Mouse (Mus musculus): ENCODE measurements around the gene Myh11. TPM values are rescaled to one million over a fixed set of nuclear protein-coding genes. Genes with fewer than 3 reads are reported as not detected.

The Myh11 gene
- total RNA-seq, 2 experiments from 2014 or later = not detected

GRCm38 (mm10) chr16:14292205-14293199 is 1.3 kb upstream of the Myh11 start:
- ATAC-seq (replicated peaks; ENCODE audit: poor library complexity, severe bottlenecking) = peak; percentile 32; the same call in 1 of the 2 replicates

DNA sequence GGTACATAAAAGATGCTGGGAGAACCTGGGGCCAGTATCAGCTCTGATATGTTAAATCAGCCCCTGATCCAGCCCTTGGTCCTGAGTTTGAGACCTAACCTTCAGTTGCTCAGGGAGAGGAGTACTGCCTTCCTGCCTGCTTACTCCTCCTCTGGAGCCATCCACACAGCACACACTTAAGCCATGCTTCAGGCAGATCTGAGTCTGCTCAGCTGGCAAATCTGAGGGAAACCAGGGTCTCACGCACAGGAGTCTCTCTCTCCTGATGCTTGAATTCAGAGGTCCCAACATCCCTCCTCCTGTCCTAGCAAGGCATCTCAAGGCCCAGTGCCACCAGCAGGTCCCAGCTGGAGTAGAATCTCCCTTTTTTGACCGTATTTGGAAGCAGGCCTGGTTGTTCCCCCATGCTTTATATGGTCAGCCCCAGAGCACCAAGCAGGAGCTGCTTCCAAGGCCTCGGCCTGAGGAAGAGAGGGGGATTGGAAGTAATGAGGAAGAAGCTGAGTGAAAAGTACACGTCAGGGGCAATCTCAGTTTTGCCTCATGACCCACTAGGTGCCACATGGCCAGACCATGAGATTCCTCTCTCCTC is 18.7 kb downstream of the Myh11 start:
- no peak for ATAC-seq (replicated peaks; ENCODE audit: poor library complexity, severe bottlenecking)

- no peak for ATAC-seq (replicated peaks; ENCODE audit: poor library complexity, severe bottlenecking)
Measured at GRCm38 (mm10) chr16:14265203-14265920, 25.8 kb downstream of the Myh11 start.

- no peak for ATAC-seq (replicated peaks; ENCODE audit: poor library complexity, severe bottlenecking)
Measured at GRCm38 (mm10) chr16:14264504-14264903, 26.7 kb downstream of the Myh11 start.

- no peak for ATAC-seq (replicated peaks; ENCODE audit: poor library complexity, severe bottlenecking)
Measured at GRCm38 (mm10) chr16:14263241-14263640, 27.9 kb downstream of the Myh11 start.

GRCm38 (mm10) chr16:14262410-14262809 is 28.8 kb downstream of the Myh11 start:
- no peak for ATAC-seq (replicated peaks; ENCODE audit: poor library complexity, severe bottlenecking)

- no peak for ATAC-seq (replicated peaks; ENCODE audit: poor library complexity, severe bottlenecking)
Measured at GRCm38 (mm10) chr16:14258856-14259255, 32.3 kb downstream of the Myh11 start.

DNA sequence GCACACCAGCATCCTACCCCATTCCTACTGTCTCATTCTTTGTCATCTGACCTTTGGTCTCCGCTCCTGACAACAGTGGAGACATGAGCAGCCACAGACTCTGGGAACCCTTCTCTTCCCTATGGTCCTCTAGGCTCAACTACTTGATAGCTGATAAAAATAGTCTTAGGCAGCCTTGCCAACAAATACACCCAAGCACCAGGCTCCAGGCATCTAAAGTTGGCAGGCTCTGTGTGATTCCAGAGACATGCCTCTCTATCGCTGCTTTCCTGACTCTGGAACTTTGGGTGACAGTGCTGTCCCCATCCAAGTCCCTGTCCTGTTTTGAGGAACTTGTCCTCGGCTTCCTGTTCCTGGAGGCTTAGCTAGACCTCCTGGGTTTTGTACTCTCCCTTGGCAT is 37.6 kb downstream of the Myh11 start:
- no peak for ATAC-seq (replicated peaks; ENCODE audit: poor library complexity, severe bottlenecking)

DNA sequence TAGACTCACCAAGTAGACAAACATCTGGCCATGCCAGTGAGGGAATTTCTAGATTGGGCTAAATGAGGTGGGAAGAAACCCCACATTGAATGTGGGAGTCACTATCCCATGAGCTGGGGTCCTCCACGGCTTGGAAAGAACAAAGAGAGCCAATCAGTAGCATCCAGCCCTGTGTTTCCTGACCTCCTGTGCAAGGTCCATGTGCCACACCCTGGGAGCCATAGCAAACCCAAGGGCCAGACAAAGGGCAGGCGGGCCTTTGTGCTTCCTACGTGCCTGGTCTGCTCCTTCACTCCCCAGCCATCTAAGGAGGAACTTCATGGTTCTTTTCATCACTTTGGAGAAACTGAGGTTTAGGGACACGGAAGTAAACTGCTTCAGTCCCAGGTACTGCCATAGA is 38.3 kb downstream of the Myh11 start:
- no peak for ATAC-seq (replicated peaks; ENCODE audit: poor library complexity, severe bottlenecking)

DNA sequence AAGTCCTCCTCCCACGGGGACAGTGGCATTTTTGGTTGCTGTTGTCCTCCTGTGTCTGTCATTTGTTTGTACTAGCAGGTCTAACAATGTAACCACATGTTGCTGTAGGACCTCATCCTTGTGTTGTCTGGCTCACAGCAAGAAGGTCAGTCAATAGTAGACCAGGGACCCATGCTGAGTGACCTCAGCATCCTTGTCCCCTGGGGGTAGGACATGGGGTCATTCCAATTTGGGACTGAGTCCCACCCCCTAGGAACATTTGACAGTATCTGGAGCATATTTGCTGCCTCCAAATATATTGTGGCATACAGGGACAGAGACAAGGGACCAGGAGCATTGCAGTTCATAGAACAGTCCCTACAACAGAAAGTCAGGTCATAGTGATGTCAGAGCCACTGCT is 41.3 kb downstream of the Myh11 start:
- no peak for ATAC-seq (replicated peaks; ENCODE audit: poor library complexity, severe bottlenecking)

GRCm38 (mm10) chr16:14242553-14242952 is 48.6 kb downstream of the Myh11 start:
- peak; percentile 53; the same call in 1 of the 2 replicates for ATAC-seq (replicated peaks; ENCODE audit: poor library complexity, severe bottlenecking)

GRCm38 (mm10) chr16:14242059-14242458 is 49.1 kb downstream of the Myh11 start:
- no peak for ATAC-seq (replicated peaks; ENCODE audit: poor library complexity, severe bottlenecking)

DNA sequence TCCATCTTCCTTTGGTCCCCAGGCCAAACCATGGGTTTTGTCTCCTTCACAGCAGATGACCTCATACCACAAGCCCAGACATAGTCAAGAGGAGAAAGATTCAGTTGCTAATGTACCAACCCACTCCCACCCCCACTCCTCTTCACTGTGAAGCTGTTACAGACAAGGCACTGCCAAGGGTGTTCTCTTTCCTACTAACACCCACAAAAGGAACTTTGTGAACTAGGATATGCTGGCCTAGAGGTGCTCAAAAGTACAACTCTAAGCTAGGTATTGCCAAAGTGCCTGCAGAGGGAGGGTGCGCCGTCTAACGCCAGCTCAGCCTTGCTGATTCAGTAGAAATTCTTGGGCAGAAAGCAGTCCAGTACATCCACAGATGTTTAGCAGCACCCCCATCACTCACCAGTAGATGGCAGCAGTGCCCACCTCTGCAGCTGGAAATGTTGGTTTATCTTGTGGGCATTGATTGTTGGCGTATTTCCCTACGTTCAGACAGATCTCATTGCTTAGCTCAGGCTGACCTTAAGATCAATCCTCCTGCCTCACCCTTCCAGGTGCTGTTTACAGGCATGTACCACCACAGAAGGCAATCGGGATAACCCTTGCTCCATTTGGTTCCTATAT is 54.0 kb downstream of the Myh11 start:
- ATAC-seq (replicated peaks; ENCODE audit: poor library complexity, severe bottlenecking) = peak; percentile 92

DNA sequence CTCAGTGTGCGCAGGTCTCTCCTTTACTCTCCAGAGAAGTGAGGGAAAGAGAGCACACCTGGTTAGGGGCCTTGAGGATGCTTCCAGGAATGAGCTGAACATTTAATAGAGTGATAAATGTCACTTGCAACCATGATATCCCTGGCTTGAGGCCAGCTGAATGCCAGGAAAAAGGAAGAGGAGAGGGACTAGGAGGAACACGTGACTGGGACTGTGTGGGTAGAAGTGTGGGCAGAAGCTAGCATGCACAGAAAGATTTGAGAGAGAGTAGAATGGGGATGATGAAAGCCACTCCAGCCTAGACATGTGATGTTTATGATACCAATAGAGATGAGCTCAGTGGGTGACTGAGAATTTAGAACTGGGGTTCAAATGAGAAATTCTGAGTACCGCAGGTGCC is 76.0 kb downstream of the Myh11 start:
- no peak for ATAC-seq (replicated peaks; ENCODE audit: poor library complexity, severe bottlenecking)

- ATAC-seq (replicated peaks; ENCODE audit: poor library complexity, severe bottlenecking) = no peak
Measured at GRCm38 (mm10) chr16:14198798-14199197, 92.4 kb downstream of the Myh11 start.

- ATAC-seq (replicated peaks; ENCODE audit: poor library complexity, severe bottlenecking) = peak; percentile 57; the same call in 1 of the 2 replicates
Measured at GRCm38 (mm10) chr16:14195427-14195826, 95.7 kb downstream of the Myh11 start.

DNA sequence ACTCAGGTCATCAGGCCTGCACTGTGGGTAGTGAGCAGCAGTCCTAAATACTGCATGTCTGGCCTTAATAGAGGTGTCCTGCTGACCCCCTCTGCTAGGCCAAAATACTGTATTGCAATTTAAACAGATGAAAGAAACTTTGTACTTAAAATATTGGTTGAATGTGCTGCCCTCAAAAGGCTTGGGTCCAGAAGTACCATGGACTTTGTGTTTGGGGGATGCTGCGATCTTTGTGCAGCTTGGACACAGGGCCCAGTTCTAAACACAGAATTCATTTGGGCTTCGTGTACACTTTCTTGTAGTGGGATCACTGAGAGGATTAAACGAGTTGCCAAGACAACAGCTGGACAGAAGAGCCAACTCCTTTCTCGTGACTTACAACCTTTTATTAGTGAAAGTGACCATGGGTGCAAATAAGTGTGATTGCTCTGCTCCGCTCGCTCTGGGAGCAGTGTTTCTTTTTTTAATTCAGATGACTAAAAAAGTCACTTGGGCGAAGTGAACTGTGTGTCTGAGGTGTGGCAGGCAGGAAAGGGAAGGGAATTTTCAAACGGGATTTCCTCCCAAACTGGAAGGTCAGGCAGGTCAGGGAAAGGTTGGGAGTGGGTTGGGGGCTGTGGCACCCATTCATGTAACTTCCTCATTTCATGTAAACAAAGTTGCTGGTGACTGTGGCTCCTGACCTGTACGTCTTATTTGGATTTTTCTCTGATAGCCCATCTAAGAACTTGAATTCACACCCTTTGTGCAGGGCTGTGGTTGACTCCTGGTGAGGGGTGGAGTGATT is 96.8 kb downstream of the Myh11 start:
- ATAC-seq (replicated peaks; ENCODE audit: poor library complexity, severe bottlenecking) = no peak

DNA sequence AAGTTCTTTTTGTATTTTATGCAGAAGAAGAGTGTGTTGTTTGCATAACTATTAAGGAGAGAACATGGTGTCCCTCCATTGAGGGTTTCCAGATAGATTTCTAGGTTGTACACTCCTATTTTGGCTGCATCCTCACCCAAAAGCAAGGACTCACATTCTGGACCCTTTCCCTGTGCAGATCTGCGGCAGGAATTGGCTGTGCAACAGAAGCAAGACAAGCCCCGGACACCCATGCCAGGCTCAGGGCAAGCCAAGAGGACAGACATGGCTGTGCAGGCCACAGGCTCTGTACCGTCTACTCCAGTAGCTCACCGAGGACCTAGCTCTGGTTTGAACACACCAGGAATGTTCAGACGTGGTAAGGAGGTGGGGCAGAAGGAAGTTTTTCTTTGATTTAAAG is 105.7 kb downstream of the Myh11 start:
- no peak for ATAC-seq (replicated peaks; ENCODE audit: poor library complexity, severe bottlenecking)

GRCm38 (mm10) chr16:14183856-14184255 is 107.3 kb downstream of the Myh11 start:
- ATAC-seq (replicated peaks; ENCODE audit: poor library complexity, severe bottlenecking) = no peak

- no peak for ATAC-seq (replicated peaks; ENCODE audit: poor library complexity, severe bottlenecking)
Measured at GRCm38 (mm10) chr16:14182360-14182759, 108.8 kb downstream of the Myh11 start.
